Mouse (Mus musculus): ENCODE measurements at regions not wholly inside any gene's neighbourhood (a gene's known extent, or its start where the extent isn't known, plus 50 kb on each side); places are given as distances from the start of the nearest gene placed in this dataset.
"Not testable (repeated sequence)": the region's sequence is repeated elsewhere in the genome, so short reads cannot be mapped to it uniquely, and the experiment has no call there.

GRCm38 (mm10) chr12:10445738-10446137 is 55.2 kb downstream of the Rdh14 start:
- DNase-seq: no peak

- DNase-seq: no peak
These were observed 67.5 kb downstream of the Rdh14 start for GRCm38 (mm10) chr12:10457960-10458655.

- no peak for DNase-seq
These were observed 71.2 kb downstream of the Rdh14 start for GRCm38 (mm10) chr12:10461796-10462195.

- peak in 1 of 2 experiments; percentile 33 for DNase-seq
These were observed 72.4 kb downstream of the Rdh14 start for GRCm38 (mm10) chr12:10462956-10463355.

- DNase-seq: peak; percentile 33 to 72
These were observed 83.4 kb downstream of the Rdh14 start for GRCm38 (mm10) chr12:10473986-10474385.

GRCm38 (mm10) chr12:10480781-10481180 is 90.2 kb downstream of the Rdh14 start:
- DNase-seq: no peak

- peak in 1 of 2 experiments; percentile 18 for DNase-seq
These were observed 91.9 kb downstream of the Rdh14 start for GRCm38 (mm10) chr12:10482294-10483010.

GRCm38 (mm10) chr12:10506721-10507120 is 116.1 kb downstream of the Rdh14 start:
- DNase-seq: peak in 1 of 2 experiments; percentile 16

GRCm38 (mm10) chr12:10513526-10513925 is 123.0 kb downstream of the Rdh14 start:
- DNase-seq: peak; percentile 35 to 53

GRCm38 (mm10) chr12:10514278-10514677 is 123.7 kb downstream of the Rdh14 start:
- peak; percentile 57 to 82 for DNase-seq

GRCm38 (mm10) chr12:10524509-10525286 is 134.1 kb downstream of the Rdh14 start:
- peak; percentile 49 to 71 for DNase-seq

GRCm38 (mm10) chr12:10525934-10526333 is 135.4 kb downstream of the Rdh14 start:
- DNase-seq: no peak

- DNase-seq: no peak
These were observed 138.5 kb downstream of the Rdh14 start for GRCm38 (mm10) chr12:10529077-10529476.

GRCm38 (mm10) chr12:10530996-10531395 is 140.4 kb downstream of the Rdh14 start:
- DNase-seq: no peak

- no peak for DNase-seq
These were observed 143.4 kb downstream of the Rdh14 start for GRCm38 (mm10) chr12:10533971-10534370.

GRCm38 (mm10) chr12:10536239-10536638 is 145.7 kb downstream of the Rdh14 start:
- no peak for DNase-seq

GRCm38 (mm10) chr12:10537069-10537468 is 146.5 kb downstream of the Rdh14 start:
- DNase-seq: peak; percentile 33 to 82

GRCm38 (mm10) chr12:10549481-10550201 is 159.1 kb downstream of the Rdh14 start:
- DNase-seq: no peak

GRCm38 (mm10) chr12:10554701-10555100 is 164.1 kb downstream of the Rdh14 start:
- not testable (repeated sequence) for DNase-seq

- peak in 1 of 2 experiments; percentile 4 for DNase-seq
These were observed 172.4 kb downstream of the Rdh14 start for GRCm38 (mm10) chr12:10562966-10563365.

GRCm38 (mm10) chr12:10567881-10568280 is 177.3 kb downstream of the Rdh14 start:
- DNase-seq: no peak
